Mouse (Mus musculus): Measurements from ENCODE around the gene Pomgnt2.

- TF ChIP-seq MAX (IDR thresholded peaks at IDR 0.05; ENCODE audit: low read length) = peak; percentile 64; the same call in 1 of the 2 replicates
- peak in 1 of 2 experiments; percentile 22; a peak in 1 of 4 replicates for TF ChIP-seq CTCF (conservative IDR thresholded peaks at IDR 0.05 in 1 of 2, IDR thresholded peaks at IDR 0.05 in 1 of 2; ENCODE audit: low read depth in 2 of 2, low read length in 2 of 2)
- no peak for TF ChIP-seq JUND (conservative IDR thresholded peaks at IDR 0.05; ENCODE audit: low read depth, low read length)
- TF ChIP-seq USF1 (IDR thresholded peaks at IDR 0.05; ENCODE audit: low read depth, low read length) = peak; percentile 46
- no peak for TF ChIP-seq RCOR1 (conservative IDR thresholded peaks at IDR 0.05; ENCODE audit: low read depth, low read length)
- TF ChIP-seq CHD2 (IDR thresholded peaks at IDR 0.05; ENCODE audit: low read length) = no peak
- no peak for TF ChIP-seq NELFE (IDR thresholded peaks at IDR 0.05; ENCODE audit: low read depth, low read length)
- TF ChIP-seq USF2 (conservative IDR thresholded peaks at IDR 0.05; ENCODE audit: low read depth, low read length) = no peak; the same call in 1 of the 2 replicates
- no peak for TF ChIP-seq ZMIZ1 (IDR thresholded peaks at IDR 0.05; ENCODE audit: low read depth, low read length)
- no peak for TF ChIP-seq E2F4 (IDR thresholded peaks at IDR 0.05; ENCODE audit: insufficient replicate concordance, low read depth, low read length)
- no peak for TF ChIP-seq MAFK (IDR thresholded peaks at IDR 0.05; ENCODE audit: insufficient replicate concordance, low read length)
Measured at GRCm38 (mm10) chr9:121981466-121982105, 15.3 kb downstream of the Pomgnt2 start.

Data from CH12.LX (cell line).